Mouse (Mus musculus) monocyte, adult 2 months (primary cell): Measurements from ENCODE around the gene Smad9.
A peak's percentile ranks its signal among the peaks of the same experiment; 100 is the strongest.

ENCODE experiments used
- DNase-seq, 2 experiments: peaks; one replicate each; pipeline ENCODE4 v3.0.0; 2022; ENCODE audit warnings: low spot score in 2 of 2, low read depth in 1 of 2

The Smad9 gene

DNA sequence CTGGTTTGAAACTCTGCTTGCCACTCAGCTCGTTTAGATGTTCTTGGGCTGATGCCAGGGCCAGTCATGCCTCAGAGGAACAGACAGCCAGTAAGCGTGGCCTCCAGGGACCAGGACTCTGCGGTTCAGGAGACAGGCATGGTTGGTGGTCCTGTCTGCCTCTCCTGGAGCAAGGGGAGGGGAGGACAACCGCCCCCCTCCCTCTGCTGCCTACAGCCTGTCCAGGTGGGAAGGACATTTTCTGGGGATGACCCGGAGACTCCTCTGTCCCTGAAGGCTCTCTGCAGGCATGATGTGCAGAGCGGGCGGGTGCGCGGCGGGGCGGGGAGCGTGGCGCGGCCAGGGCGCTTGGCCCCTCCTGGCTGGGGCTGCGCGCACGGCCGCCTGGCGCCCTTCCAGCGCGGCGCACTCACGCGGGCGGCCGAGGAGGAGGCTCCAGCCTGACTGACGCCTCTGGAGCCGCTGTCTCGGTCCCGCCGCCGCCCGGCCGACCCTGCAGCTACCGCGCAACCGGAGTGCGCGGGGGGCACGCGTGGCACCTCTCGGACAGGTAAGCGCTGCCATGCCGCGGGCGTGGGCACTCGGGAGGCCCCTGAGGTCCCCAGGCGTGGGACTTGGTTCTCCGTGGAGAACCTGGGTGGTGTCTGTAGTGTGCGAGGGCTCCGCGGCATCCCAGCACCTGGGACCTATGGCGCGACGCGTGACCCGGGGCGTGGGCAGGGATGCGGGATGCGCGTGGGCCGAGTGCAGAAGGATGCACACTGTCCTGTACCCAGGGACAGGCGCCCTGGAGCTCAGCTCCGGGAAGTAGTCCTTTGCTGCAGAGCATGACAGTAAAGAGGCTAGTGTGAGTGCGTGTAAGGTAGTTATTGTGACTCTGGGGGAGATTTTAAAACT, at the start of gene Smad9:
Smad9 (plus strand) TSS at position 438 of the 897 bp plus-strand sequence.
- no peak for DNase-seq

GRCm38 (mm10) chr3:54708972-54709371, 46.4 kb upstream of the Smad9 start:
- DNase-seq: peak in 1 of 2 experiments; percentile 24

- DNase-seq: no peak
Observed at GRCm38 (mm10) chr3:54714253-54714652, 41.1 kb upstream of the Smad9 start, which contains the start of gene Gm21958. Gene Gm21958 (minus strand): TSS chr3:54714353.

- DNase-seq: no peak
Observed at GRCm38 (mm10) chr3:54715461-54715860, 39.9 kb upstream of the Smad9 start.

- DNase-seq: no peak
Observed at GRCm38 (mm10) chr3:54717348-54717747, 38.0 kb upstream of the Smad9 start.

DNA sequence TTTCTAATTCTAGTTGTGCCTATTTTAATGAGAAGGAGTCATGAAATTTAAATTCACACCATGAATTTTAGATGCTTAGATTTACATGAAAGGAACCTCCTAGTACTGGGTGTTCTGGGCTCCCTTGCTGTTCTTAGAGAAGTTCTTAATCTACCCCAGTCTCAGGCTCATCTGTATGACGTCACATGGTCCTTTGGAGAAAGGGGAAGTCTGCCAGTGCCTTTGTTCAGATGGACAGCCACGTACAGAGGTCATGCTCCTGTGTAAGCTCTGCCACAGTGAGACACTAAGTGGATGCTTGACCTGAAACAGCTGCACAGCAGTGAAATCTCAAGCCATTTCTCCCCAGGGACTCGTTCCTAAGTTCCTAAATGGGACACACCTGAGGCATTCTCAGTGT, 36.4 kb upstream of the Smad9 start:
- peak in 1 of 2 experiments; percentile 28 for DNase-seq

DNA sequence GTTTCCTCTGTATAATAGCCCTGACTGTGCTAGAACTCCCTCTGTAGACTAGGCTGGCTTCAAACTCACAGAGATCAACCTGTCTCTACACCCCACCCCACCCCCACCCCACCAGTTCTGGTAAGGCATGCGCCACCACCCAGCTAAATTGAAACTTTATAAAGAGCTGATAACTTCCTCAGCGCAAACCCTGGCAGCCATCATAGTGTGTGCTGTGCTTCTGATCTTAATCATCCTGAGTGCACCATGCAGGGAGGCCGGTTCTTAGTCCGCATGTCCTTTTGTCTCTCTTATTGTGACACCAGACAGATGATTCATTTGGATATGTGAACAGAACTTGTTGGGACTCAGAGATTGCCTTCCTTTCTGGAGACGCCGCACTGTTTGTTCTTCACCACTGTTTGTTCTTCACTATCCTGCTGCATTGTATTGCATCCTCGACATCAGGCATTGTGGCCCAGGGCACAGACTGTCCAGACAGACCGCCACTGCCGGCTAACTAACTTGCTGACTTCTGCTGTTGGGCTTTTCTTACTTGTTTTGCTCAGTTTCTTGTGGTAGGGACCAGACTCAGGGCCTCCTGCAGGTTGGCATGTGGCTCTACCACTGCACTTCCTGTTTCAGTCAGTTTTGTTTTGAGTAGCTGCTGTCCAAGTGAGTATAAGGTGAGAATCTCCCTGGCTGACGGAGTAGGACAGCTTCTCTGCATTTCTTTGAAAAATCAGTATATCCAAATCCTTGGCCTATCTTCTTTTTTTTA, 31.5 kb upstream of the Smad9 start:
- peak in 1 of 2 experiments; percentile 24 for DNase-seq

- DNase-seq: no peak
Observed at GRCm38 (mm10) chr3:54725344-54725743, 30.0 kb upstream of the Smad9 start.

- DNase-seq: no peak
Observed at GRCm38 (mm10) chr3:54727588-54727987, 27.8 kb upstream of the Smad9 start.

DNA sequence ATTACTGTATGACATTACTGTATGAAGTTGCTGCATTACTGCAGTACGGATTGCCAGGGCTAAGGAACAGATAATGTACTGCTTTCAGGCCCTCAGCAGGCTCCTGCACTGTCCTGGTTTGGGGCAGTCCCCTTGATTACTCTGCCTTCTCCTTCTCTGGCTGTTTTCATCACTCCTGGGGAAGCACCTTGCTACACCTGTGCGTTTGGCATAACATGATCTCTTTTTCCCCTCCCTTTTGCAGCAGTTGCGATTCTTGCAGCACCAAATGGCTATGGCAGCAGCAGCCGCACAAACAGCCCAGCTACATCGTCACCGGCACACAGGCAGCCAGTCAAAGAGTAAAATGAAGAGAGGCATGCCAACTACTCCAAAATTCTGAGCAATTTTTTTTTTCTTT, 27.3 kb upstream of the Smad9 start:
- no peak for DNase-seq

- no peak for DNase-seq
Observed at GRCm38 (mm10) chr3:54731626-54732150, 23.7 kb upstream of the Smad9 start.

DNA sequence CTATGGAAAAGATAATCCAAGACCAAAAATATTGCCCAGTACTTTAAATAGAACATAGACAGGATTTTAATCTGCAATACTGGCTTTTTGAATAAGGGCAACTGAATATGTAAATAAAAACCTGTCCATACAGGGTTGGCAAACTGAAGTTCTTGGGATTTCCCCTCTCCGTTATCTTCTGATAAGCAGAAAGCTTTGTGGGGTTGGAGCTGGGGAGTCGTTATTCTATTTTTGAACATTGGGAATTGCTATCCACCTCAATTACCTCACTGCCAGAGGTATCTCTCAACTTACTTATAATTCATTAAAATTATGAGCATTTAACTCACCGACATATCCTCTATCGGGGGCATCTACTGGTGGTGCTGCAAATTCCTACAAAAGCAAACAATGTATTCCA, 23.0 kb upstream of the Smad9 start:
- no peak for DNase-seq

DNA sequence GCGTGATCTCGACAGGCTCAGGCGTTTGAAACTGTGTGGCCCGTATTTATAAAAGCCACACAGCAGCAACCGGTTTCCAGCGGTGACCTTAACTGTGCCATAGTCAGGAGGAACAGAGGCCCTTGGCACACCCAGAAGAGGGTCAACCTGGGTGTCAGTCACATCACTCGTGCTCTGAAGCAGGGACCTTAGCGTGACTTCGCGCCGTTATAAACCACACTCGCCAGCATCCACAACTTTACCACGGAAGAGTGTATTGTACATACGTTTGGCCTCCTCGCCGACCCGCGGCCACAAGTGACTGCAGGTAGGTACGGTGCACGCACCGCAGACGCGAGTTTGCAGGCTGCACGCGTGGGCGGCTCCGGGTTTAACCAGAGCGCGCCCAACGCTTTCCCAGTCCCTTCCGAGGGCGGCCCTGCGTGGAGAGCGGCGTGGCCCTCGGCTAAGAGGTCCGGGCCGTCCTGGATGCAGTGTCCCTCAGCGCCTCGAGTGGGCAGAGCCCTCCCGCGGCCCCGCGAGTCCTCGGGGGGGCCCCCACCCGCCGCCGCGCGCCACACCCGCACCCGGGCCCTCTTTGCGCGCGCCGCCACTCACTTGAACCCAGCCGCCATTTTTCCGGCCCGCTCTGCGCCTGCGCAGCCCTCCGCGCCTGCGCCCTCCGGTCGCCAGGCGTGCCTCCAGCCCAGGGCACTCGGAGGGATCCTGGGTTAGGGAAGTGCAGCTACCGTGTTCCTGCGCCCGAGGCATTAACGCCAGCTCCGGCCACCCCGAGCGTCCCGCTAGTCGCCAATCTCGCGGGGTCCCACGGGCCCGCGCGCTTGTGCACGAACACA, 20.8 kb upstream of the Smad9 start:
- peak; percentile 64 to 87 for DNase-seq

GRCm38 (mm10) chr3:54735247-54736046, 19.9 kb upstream of the Smad9 start, which contains the start of the genes Exosc8 and Alg5:
Gene Exosc8 (minus strand): TSS chr3:54735393.
Gene Alg5 (plus strand): TSS chr3:54735539.
- peak; percentile 83 to 96 for DNase-seq

- no peak for DNase-seq
Observed at GRCm38 (mm10) chr3:54736101-54736927, 19.1 kb upstream of the Smad9 start.

DNA sequence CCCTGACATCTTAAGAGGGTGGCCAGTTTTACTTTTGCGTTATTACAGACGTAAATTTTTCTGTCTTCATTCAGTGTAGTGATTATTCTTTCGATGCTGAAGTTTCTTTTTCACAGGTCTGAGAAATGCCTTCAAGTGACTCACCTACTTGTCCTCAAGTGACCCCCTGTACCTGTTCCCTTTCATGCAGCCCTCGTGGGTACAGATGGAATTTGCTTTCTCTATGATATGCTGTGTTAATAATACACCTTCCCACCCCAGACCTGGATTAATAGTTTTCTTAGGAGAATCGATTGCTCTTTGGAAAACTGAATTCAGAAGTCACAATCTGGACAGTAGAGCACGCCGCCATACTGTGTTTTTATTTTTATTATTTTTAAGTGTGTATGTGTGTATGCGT, 18.1 kb upstream of the Smad9 start:
- no peak for DNase-seq

- no peak for DNase-seq
Observed at GRCm38 (mm10) chr3:54741965-54742364, 13.4 kb upstream of the Smad9 start.

- no peak for DNase-seq
Observed at GRCm38 (mm10) chr3:54745799-54746198, 9.6 kb upstream of the Smad9 start.

DNA sequence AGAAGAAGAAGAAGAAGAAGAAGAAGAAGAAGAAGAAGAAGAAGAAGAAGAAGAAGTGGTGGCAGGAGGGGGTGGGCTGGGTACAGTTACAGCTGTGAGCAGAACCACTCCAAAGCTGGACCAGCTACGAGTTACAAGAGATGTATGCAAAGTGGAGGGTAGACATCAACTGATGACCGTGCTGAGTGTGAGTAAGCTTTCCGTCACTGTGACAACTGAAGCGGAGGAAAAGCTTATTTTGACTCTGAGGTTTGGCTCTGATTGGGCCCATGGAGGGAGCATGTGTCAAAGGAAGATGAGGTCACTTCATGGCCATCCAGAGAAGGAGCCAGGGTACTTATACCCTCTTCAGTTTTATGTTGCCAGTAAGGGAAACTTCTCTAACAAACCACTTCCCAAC, 2.0 kb upstream of the Smad9 start:
- no peak for DNase-seq
